Mouse (Mus musculus) stomach, postnatal 0 days (tissue): ENCODE measurements around the gene Nt5dc2. TPM values are rescaled to one million over a fixed set of nuclear protein-coding genes. Genes with fewer than 3 reads are reported as not detected.

ENCODE experiments used
- ATAC-seq: fragments of 200-750 bp; cut with Nextera tagmentation; 2 replicates; pipeline ENCODE4 v1.8.0; 2017; ENCODE audit not compliant: low FRiP score, low TSS enrichment
- DNase-seq: peaks from one replicate; pipeline ENCODE4 v3.0.0-alpha.2; 2016; ENCODE audit warnings: low spot score
- H3K27ac ChIP-seq: fragments of 300-500 bp; sonication (generic); replicated peaks from 2 replicates; pipeline ENCODE4 v1.5.1; 2014; ENCODE audit warnings: mild to moderate bottlenecking, control low read depth
- H3K27me3 ChIP-seq: fragments of 300-500 bp; sonication (generic); 2 replicates; pipeline ENCODE4 v1.6.1; 2014; ENCODE audit warnings: low read length; ENCODE audit not compliant: control insufficient read depth, insufficient read depth
- H3K36me3 ChIP-seq: fragments of 300-500 bp; sonication (generic); 2 replicates; pipeline ENCODE4 v1.6.1; 2014; ENCODE audit warnings: low read length, mixed read lengths; ENCODE audit not compliant: control insufficient read depth, insufficient read depth
- H3K4me1 ChIP-seq: fragments of 300-500 bp; sonication (generic); replicated peaks from 2 replicates; pipeline ENCODE4 v1.6.1; 2014; ENCODE audit warnings: antibody characterized with exemption; ENCODE audit not compliant: control insufficient read depth, insufficient read depth
- H3K4me2 ChIP-seq: fragments of 300-500 bp; sonication (generic); replicated peaks from 2 replicates; pipeline ENCODE4 v1.6.1; 2014; ENCODE audit warnings: low read depth, mild to moderate bottlenecking, control low read depth, moderate library complexity
- H3K4me3 ChIP-seq: fragments of 300-500 bp; sonication (generic); 2 replicates; pipeline ENCODE4 v1.5.1; 2014; ENCODE audit warnings: low read depth, low read length, control low read depth
- H3K9ac ChIP-seq: fragments of 300-500 bp; sonication (generic); 2 replicates; pipeline ENCODE4 v1.6.1; 2014; ENCODE audit warnings: mild to moderate bottlenecking, low read length, control low read depth, mixed read lengths
- H3K9me3 ChIP-seq: fragments of 300-500 bp; sonication (generic); 2 replicates; pipeline ENCODE4 v1.6.1; 2016; ENCODE audit warnings: low read length; ENCODE audit not compliant: control insufficient read depth
- CTCF ChIP-seq: IDR thresholded peaks from 2 replicates; pipeline ENCODE4 v1.5.1; 2016; ENCODE audit warnings: antibody characterized with exemption, low read depth, mild to moderate bottlenecking, moderate library complexity
- EP300 ChIP-seq: optimal IDR thresholded peaks from 2 replicates; pipeline ENCODE3; 2016; ENCODE audit warnings: antibody characterized with exemption
- WGBS: fragments of 180-500 bp; shearing (Covaris S2); extraction: QIAGEN DNeasy Blood & Tissue Kit; methylation state at CpG from one replicate; pipeline ENCODE4 v1.1.7; 2014; 5-methylcytosine and 5-hydroxymethylcytosine counted together
- polyA plus RNA-seq: library from polyadenylated mRNA; unstranded; fragments of >200 nt; fragmentation: Nextera tagmentation; extraction: Ambion mirVana; gene quantifications from 2 replicates; pipeline ENCODE4 v1.2.1, GENCODE M21; 2015

Nt5dc2 gene
- polyA plus RNA-seq, 1 experiment from 2014 or later, result 65.3 TPM

GRCm38 (mm10) chr14:31164067-31164466 lies 33.2 kb downstream of the Nt5dc2 start:
- Histone ChIP-seq H3K36me3 (no peaks in the 10 kb centered on the region), H3K9me3 (no peaks in the 10 kb centered on the region), H3K4me2 (no peak overlapping the region), H3K4me3 (no peak overlapping the region), H3K4me1 (no peaks in the 10 kb centered on the region), H3K27ac (no peak overlapping the region), H3K9ac (no peak overlapping the region), H3K27me3 (no peaks in the 10 kb centered on the region)
- ATAC-seq (no peak), DNase-seq (no peak)
- WGBS, result 69% methylated on average over 8 of the region's 8 CpGs
- TF ChIP-seq EP300 (no peak), CTCF (no peak)

GRCm38 (mm10) chr14:31165010-31165409 lies 34.2 kb downstream of the Nt5dc2 start:
- DNase-seq (no peak), ATAC-seq (no peak)
- WGBS, result 34% methylated on average over 2 of the region's 2 CpGs
- Histone ChIP-seq H3K27me3 (no peaks in the 10 kb centered on the region), H3K36me3 (no peaks in the 10 kb centered on the region), H3K9me3 (no peaks in the 10 kb centered on the region), H3K9ac (no peak overlapping the region), H3K4me3 (no peak overlapping the region), H3K4me1 (no peaks in the 10 kb centered on the region), H3K4me2 (no peak overlapping the region), H3K27ac (no peak overlapping the region)
- TF ChIP-seq EP300 (no peak), CTCF (no peak)

- H3K9me3 ChIP-seq, result no peaks in the 10 kb centered on the region
- H3K4me1 ChIP-seq, result no peaks in the 10 kb centered on the region
- no peaks in the 10 kb centered on the region for H3K36me3 ChIP-seq
- H3K4me3 ChIP-seq, result no peak overlapping the region
- no peaks in the 10 kb centered on the region for H3K27me3 ChIP-seq
- H3K27ac ChIP-seq, result no peak overlapping the region
- no peak for TF ChIP-seq CTCF
- no peak for TF ChIP-seq EP300
- WGBS, result 58% methylated on average over 7 of the region's 7 CpGs
- ATAC-seq (no peak), DNase-seq (no peak)
- H3K9ac ChIP-seq, result no peak overlapping the region
- H3K4me2 ChIP-seq, result no peak overlapping the region
These were observed 34.6 kb downstream of the Nt5dc2 start for GRCm38 (mm10) chr14:31165458-31165857.

- Histone ChIP-seq H3K4me1 (no peaks in the 10 kb centered on the region), H3K9ac (peak overlapping the region; percentile 27; the same call in 1 of the 2 replicates), H3K4me2 (no peak overlapping the region), H3K27me3 (no peaks in the 10 kb centered on the region), H3K36me3 (peaks cover 4% of the 10 kb centered on the region), H3K4me3 (no peak overlapping the region), H3K9me3 (no peaks in the 10 kb centered on the region), H3K27ac (0 out of 2 replicates have a peak overlapping the region, but pooled peaks have one; percentile 18)
- TF ChIP-seq CTCF, result no peak
- TF ChIP-seq EP300, result no peak
- WGBS, result 20% methylated on average over 10 of the region's 10 CpGs
- DNase-seq (no peak), ATAC-seq (peak; percentile 53; the same call in 1 of the 2 replicates)
These were observed 35.3 kb downstream of the Nt5dc2 start for GRCm38 (mm10) chr14:31165991-31166630.

- H3K27ac ChIP-seq, result 0 out of 2 replicates have a peak overlapping the region, but pooled peaks have one; percentile 35
- H3K36me3 ChIP-seq, result peaks cover 11% of the 10 kb centered on the region
- WGBS, result 53% methylated on average over 9 of the region's 9 CpGs
- H3K4me1 ChIP-seq, result no peaks in the 10 kb centered on the region
- H3K4me3 ChIP-seq, result peak overlapping the region; percentile 15; the same call in 1 of the 2 replicates
- TF ChIP-seq CTCF (no peak), EP300 (no peak)
- H3K9ac ChIP-seq, result peak overlapping the region; percentile 27; the same call in 1 of the 2 replicates
- H3K9me3 ChIP-seq, result no peaks in the 10 kb centered on the region
- DNase-seq (no peak), ATAC-seq (no peak)
- no peaks in the 10 kb centered on the region for H3K27me3 ChIP-seq
- peak overlapping the region; percentile 36 for H3K4me2 ChIP-seq
These were observed 36.0 kb downstream of the Nt5dc2 start for GRCm38 (mm10) chr14:31166827-31167226.

- H3K4me1 ChIP-seq, result no peaks in the 10 kb centered on the region
- no peaks in the 10 kb centered on the region for H3K27me3 ChIP-seq
- no peak for DNase-seq
- peak within 1 kb of the TSS; percentile 15; the same call in 1 of the 2 replicates for H3K4me3 ChIP-seq
- peak within 1 kb of the TSS; percentile 8; the same call in 1 of the 2 replicates for H3K9ac ChIP-seq
- peak within 1 kb of the TSS; percentile 18; the same call in 1 of the 2 replicates for H3K27ac ChIP-seq
- no peaks in the 10 kb centered on the region for H3K9me3 ChIP-seq
- H3K4me2 ChIP-seq, result peak within 1 kb of the TSS; percentile 36
- no peak for TF ChIP-seq CTCF
- TF ChIP-seq EP300, result no peak
- peaks cover 25% of the 10 kb centered on the region for H3K36me3 ChIP-seq
- ATAC-seq, result no peak
- 37% methylated on average over 10 of the region's 10 CpGs for WGBS
These were observed 37.6 kb downstream of the Nt5dc2 start, which contains the start of gene Stab1 for GRCm38 (mm10) chr14:31168425-31168824. Gene Stab1, minus strand, starts transcription at chr14:31168641.
